Mouse (Mus musculus): ENCODE data around the gene Ccdc88b.
A peak's percentile ranks its signal among the peaks of the same experiment; 100 is the strongest.
"Not testable (repeated sequence)": the region's sequence is repeated elsewhere in the genome, so short reads cannot be mapped to it uniquely, and the experiment has no call there.

Gene Ccdc88b

GRCm38 (mm10) chr19:6858031-6858430, at the start of gene Ccdc88b:
Gene Ccdc88b (minus strand): TSS chr19:6858211.
- no peaks in the 10 kb centered on the region for H3K27me3 ChIP-seq (ENCODE audit: control insufficient read depth, insufficient read depth, low read length, poor library complexity, severe bottlenecking)
- DNase-seq (ENCODE audit: low read depth, low spot score), result peak; percentile 89
- H3K36me3 ChIP-seq (ENCODE audit: control insufficient read depth, insufficient read depth, low read length, poor library complexity, severe bottlenecking), result 0 out of 2 replicates have a peak, but pooled peaks cover 2% of the 10 kb centered on the region

GRCm38 (mm10) chr19:6907094-6907493, 49.1 kb upstream of the Ccdc88b start:
- DNase-seq (ENCODE audit: low read depth, low spot score), result no peak
- Histone ChIP-seq H3K27me3 (ENCODE audit: control insufficient read depth, insufficient read depth, low read length, poor library complexity, severe bottlenecking) (no peaks in the 10 kb centered on the region), H3K36me3 (ENCODE audit: control insufficient read depth, insufficient read depth, low read length, poor library complexity, severe bottlenecking) (peaks cover 14% of the 10 kb centered on the region)

DNA sequence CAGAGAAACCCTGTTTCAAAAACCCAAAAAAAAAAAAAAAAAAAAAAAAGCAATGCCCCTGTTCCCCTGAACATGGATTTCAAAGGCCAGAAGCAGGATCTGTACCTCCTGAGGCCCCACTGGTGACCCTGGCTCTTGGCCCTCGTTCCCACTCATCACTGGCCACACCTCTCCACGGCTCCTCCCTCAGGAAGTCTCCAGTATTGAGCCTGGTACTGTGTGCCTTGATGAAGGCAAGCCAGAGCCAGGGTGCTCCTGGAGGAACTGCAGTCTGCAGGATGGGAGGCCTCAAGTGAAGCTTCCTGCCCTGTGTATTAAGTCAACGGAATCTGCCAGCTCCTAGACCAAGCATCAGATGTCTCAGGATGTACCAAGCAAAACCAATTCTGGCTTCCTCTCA, 48.2 kb upstream of the Ccdc88b start:
- no peak for DNase-seq (ENCODE audit: low read depth, low spot score)
- H3K36me3 ChIP-seq (ENCODE audit: control insufficient read depth, insufficient read depth, low read length, poor library complexity, severe bottlenecking), result peaks cover 10% of the 10 kb centered on the region
- H3K27me3 ChIP-seq (ENCODE audit: control insufficient read depth, insufficient read depth, low read length, poor library complexity, severe bottlenecking), result no peaks in the 10 kb centered on the region

DNA sequence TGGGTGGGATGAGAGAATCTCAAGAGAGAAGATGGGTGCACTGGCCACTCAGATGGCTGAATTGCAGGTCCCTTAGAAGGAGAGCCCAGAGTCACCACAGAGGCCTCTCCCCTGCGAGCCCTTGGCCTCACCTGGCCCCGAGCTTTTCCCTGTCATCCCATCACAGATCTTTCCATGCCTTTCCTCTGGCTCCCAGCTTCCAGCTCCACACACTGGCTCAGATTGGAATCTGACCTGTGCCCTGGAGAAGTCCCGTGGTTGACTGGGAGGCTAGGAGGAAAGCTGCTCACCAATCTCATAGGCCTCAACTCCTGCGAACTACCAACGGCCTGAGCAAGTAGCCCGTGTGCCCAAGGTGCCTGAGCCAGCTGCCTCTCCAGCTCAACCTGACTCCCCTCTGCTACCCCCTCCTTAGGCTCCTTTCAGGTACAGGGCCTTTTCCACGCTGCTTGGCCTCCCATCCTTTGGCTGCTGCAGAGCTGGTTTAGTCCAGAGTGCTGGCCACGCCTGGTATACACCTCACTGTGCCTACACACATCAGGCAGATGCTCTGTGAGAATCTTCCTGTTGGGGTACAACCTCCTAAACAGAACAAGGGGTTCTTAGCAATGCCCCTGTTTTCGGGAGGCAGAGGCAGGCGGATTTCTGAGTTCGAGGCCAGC, 47.6 kb upstream of the Ccdc88b start:
- no peaks in the 10 kb centered on the region for H3K27me3 ChIP-seq (ENCODE audit: control insufficient read depth, insufficient read depth, low read length, poor library complexity, severe bottlenecking)
- no peak for DNase-seq (ENCODE audit: low read depth, low spot score)
- H3K36me3 ChIP-seq (ENCODE audit: control insufficient read depth, insufficient read depth, low read length, poor library complexity, severe bottlenecking), result peaks cover 9% of the 10 kb centered on the region

- no peak for DNase-seq (ENCODE audit: low read depth, low spot score)
- H3K36me3 ChIP-seq (ENCODE audit: control insufficient read depth, insufficient read depth, low read length, poor library complexity, severe bottlenecking), result peaks cover 9% of the 10 kb centered on the region
- no peaks in the 10 kb centered on the region for H3K27me3 ChIP-seq (ENCODE audit: control insufficient read depth, insufficient read depth, low read length, poor library complexity, severe bottlenecking)
Measured at GRCm38 (mm10) chr19:6904846-6905245, 46.8 kb upstream of the Ccdc88b start.

GRCm38 (mm10) chr19:6903031-6903430, 45.0 kb upstream of the Ccdc88b start:
- H3K36me3 ChIP-seq (ENCODE audit: control insufficient read depth, insufficient read depth, low read length, poor library complexity, severe bottlenecking), result peaks cover 9% of the 10 kb centered on the region
- no peaks in the 10 kb centered on the region for H3K27me3 ChIP-seq (ENCODE audit: control insufficient read depth, insufficient read depth, low read length, poor library complexity, severe bottlenecking)
- no peak for DNase-seq (ENCODE audit: low read depth, low spot score)

- no peak for DNase-seq (ENCODE audit: low read depth, low spot score)
- Histone ChIP-seq H3K36me3 (ENCODE audit: control insufficient read depth, insufficient read depth, low read length, poor library complexity, severe bottlenecking) (no peaks in the 10 kb centered on the region), H3K27me3 (ENCODE audit: control insufficient read depth, insufficient read depth, low read length, poor library complexity, severe bottlenecking) (no peaks in the 10 kb centered on the region)
Measured at GRCm38 (mm10) chr19:6899641-6900040, 41.6 kb upstream of the Ccdc88b start.

DNA sequence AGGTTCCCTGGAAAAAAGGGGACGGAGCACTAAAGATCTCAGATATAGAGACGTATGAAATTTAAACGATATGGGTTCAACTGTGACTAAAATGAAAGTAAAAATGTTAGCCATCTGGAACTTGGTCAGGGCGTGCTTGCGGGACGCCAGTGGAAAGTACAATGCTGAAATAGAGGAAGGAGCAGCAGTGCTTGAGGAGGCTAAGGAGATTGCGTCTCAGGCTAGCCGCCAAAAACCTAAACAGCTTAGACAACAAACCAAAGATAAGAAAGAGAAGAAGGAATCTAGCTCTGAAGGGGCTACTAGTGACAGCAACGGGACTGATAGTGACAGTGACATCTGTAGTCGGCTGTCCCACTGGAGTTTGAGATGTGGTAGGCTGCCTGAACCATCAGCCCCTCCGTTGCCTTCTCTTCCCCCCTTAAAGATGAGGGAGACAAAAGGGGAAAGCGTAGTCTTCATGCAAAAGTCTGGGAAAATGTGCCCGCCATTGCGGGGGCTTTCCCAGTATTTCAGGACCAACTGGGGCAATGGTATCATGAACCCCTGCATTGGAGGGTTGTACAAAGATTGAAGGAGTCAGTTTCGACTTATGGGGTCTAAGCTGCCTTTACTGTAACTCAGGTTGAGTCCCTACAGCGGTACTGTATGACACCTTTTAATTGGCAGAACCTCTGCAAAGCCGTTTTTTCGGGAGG, 37.7 kb upstream of the Ccdc88b start:
- peak; percentile 48 for DNase-seq (ENCODE audit: low read depth, low spot score)
- not testable (repeated sequence) for H3K36me3 ChIP-seq (ENCODE audit: control insufficient read depth, insufficient read depth, low read length, poor library complexity, severe bottlenecking); H3K27me3 ChIP-seq (ENCODE audit: control insufficient read depth, insufficient read depth, low read length, poor library complexity, severe bottlenecking)

DNA sequence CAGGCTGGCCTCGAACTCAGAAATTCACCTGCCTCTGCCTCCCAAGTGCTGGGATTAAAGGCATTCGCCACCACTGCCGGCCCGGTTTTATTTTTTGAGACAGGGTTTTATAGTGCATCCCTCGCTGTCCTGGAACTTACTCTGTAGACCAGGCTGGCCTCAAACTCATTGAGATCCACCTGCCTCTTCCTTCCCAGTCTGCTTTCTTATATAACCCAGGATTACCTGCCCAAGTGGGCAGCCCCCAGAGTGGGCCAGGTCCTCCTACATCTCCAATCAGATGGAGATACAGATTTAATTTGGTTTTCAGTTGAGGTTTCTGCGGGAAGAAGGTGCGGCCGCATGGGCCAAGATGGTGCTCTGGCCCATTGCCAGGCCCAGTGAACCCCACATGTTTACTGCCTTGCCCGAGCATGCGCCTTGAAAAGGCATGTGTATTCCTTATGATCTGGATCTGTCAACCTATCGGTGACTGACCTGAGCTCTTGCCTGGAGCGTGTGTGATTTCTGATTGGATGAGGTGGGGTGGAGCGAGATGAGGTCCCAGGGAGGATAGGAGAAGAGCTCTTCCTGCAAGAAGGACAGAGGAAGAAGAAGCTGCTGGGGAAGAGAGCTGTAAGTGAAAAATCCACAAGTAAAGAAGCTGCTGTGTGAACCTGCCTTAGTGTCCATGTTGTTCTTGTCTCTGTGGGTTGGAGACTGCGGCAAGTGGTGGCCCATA, 35.9 kb upstream of the Ccdc88b start:
- no peak for DNase-seq (ENCODE audit: low read depth, low spot score)
- H3K36me3 ChIP-seq (ENCODE audit: control insufficient read depth, insufficient read depth, low read length, poor library complexity, severe bottlenecking), result no peaks in the 10 kb centered on the region
- no peaks in the 10 kb centered on the region for H3K27me3 ChIP-seq (ENCODE audit: control insufficient read depth, insufficient read depth, low read length, poor library complexity, severe bottlenecking)

- H3K36me3 ChIP-seq (ENCODE audit: control insufficient read depth, insufficient read depth, low read length, poor library complexity, severe bottlenecking), result no peaks in the 10 kb centered on the region
- no peak for DNase-seq (ENCODE audit: low read depth, low spot score)
- H3K27me3 ChIP-seq (ENCODE audit: control insufficient read depth, insufficient read depth, low read length, poor library complexity, severe bottlenecking), result no peaks in the 10 kb centered on the region
Measured at GRCm38 (mm10) chr19:6892512-6892911, 34.5 kb upstream of the Ccdc88b start.

- DNase-seq (ENCODE audit: low read depth, low spot score), result no peak
- Histone ChIP-seq H3K36me3 (ENCODE audit: control insufficient read depth, insufficient read depth, low read length, poor library complexity, severe bottlenecking) (no peaks in the 10 kb centered on the region), H3K27me3 (ENCODE audit: control insufficient read depth, insufficient read depth, low read length, poor library complexity, severe bottlenecking) (no peaks in the 10 kb centered on the region)
Measured at GRCm38 (mm10) chr19:6877965-6878364, 20.0 kb upstream of the Ccdc88b start.

DNA sequence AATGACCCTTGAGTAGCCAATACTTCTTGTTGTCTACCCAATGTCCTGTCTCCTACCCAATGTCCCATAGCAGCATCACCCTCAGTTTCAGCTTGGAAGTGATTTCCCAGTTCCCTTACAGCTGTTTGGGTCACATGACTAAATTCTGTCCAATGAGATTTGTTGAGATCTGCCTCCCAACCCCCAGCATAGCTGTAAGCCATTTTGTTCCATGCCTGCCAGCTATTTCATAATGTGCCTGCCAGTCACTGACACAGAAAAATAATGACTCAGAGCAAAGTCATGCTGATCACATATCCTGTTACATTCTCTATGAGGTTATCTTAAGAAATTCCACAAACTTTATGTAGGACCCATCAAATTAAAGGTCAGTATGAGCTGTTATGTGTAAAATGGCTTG, 18.8 kb upstream of the Ccdc88b start:
- Histone ChIP-seq H3K36me3 (ENCODE audit: control insufficient read depth, insufficient read depth, low read length, poor library complexity, severe bottlenecking) (no peaks in the 10 kb centered on the region), H3K27me3 (ENCODE audit: control insufficient read depth, insufficient read depth, low read length, poor library complexity, severe bottlenecking) (no peaks in the 10 kb centered on the region)
- no peak for DNase-seq (ENCODE audit: low read depth, low spot score)

GRCm38 (mm10) chr19:6875834-6876233, 17.8 kb upstream of the Ccdc88b start:
- DNase-seq (ENCODE audit: low read depth, low spot score), result no peak
- Histone ChIP-seq H3K36me3 (ENCODE audit: control insufficient read depth, insufficient read depth, low read length, poor library complexity, severe bottlenecking) (no peaks in the 10 kb centered on the region), H3K27me3 (ENCODE audit: control insufficient read depth, insufficient read depth, low read length, poor library complexity, severe bottlenecking) (no peaks in the 10 kb centered on the region)

GRCm38 (mm10) chr19:6874257-6874656, 16.2 kb upstream of the Ccdc88b start:
- Histone ChIP-seq H3K36me3 (ENCODE audit: control insufficient read depth, insufficient read depth, low read length, poor library complexity, severe bottlenecking) (no peaks in the 10 kb centered on the region), H3K27me3 (ENCODE audit: control insufficient read depth, insufficient read depth, low read length, poor library complexity, severe bottlenecking) (no peaks in the 10 kb centered on the region)
- no peak for DNase-seq (ENCODE audit: low read depth, low spot score)

- H3K36me3 ChIP-seq (ENCODE audit: control insufficient read depth, insufficient read depth, low read length, poor library complexity, severe bottlenecking), result no peaks in the 10 kb centered on the region
- no peaks in the 10 kb centered on the region for H3K27me3 ChIP-seq (ENCODE audit: control insufficient read depth, insufficient read depth, low read length, poor library complexity, severe bottlenecking)
- peak; percentile 33 for DNase-seq (ENCODE audit: low read depth, low spot score)
Measured at GRCm38 (mm10) chr19:6872701-6873100, 14.7 kb upstream of the Ccdc88b start.

All from splenic B cell, adult 2 months (primary cell).